Mouse (Mus musculus) layer of hippocampus, adult 2 months (tissue): ENCODE measurements around the gene Atp12a. TPM values are rescaled to one million over a fixed set of nuclear protein-coding genes. Genes with fewer than 3 reads are reported as not detected.

Experiments
- DNase-seq, 2 experiments: peaks; one replicate each; pipeline ENCODE4 v3.0.0; 2022; ENCODE audit warnings: low spot score in 2 of 2
- H3K27ac ChIP-seq: fragments of 200-600 bp; 2 replicates; pipeline ENCODE4 v1.8.1; 2022
- H3K4me3 ChIP-seq: fragments of 200-600 bp; 2 replicates; pipeline ENCODE4 v1.8.1; 2022; ENCODE audit warnings: mild to moderate bottlenecking
- CTCF ChIP-seq: fragments of 200-600 bp; conservative IDR thresholded peaks from 2 replicates; pipeline ENCODE4 v1.8.1; 2022; ENCODE audit warnings: antibody characterized with exemption, mild to moderate bottlenecking, moderate library complexity
- total RNA-seq, 2 experiments: library from RNA; stranded (reverse); gene quantifications; 2 replicates each; pipeline ENCODE4 v1.2.3; 2021

Gene Atp12a
- total RNA-seq, 2 experiments from 2014 or later = not detected

DNA sequence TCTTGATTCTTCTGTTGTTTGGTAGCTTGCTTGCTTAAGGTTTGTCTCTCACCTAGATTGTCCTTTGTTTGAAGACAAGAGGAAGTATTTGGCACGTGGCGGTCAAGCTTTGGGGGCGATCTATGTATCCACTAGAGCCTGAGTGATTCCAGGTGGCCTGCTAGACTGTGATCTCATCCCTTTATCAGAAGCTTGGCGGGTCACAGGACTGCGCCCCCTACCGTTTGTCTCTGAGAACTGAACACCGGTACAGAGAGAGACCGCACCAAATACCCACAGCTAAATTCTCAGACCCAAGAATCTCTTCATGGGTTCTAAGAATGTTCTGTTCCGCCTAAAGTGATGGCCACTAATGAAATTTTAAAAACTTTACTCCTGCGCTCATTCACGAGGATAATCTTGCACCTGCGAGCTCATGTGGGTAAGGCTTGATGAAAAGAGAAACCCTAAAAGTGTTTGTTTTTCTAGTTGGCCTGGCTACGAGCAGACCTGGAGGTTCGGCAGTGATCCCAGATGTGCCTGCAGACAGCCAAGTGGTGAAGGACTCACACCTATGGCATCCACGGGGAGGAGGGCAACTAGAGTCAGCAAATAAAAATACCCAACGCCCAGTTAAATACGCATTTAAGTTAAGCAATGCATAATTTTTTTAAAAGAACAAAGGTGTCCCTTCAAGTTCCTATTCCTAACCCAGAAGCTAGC lies 12.8 kb upstream of the Atp12a start:
- DNase-seq = no peak
- Histone ChIP-seq H3K4me3 (no peak overlapping the region), H3K27ac (no peak overlapping the region)
- peak; percentile 76 for TF ChIP-seq CTCF

DNA sequence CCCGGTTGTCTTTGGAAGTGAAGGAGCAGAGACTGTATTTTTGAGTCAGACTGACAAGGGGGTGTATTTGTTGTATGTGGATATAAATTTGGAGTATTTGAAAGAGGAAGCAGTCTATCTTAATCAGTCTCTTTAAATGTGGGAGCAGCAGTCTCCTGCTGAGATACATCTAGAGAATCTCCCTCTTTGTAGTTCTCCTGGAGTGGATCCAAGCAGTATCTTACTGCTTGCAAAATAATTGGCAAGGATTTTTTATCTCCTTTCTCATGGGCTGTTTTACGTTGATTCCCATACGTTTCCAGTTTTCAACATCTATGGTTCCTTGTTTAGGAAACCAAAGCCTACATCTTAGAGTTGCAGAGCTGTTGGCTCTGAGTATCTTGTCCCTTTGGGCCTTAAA lies 10.1 kb upstream of the Atp12a start:
- TF ChIP-seq CTCF = no peak
- Histone ChIP-seq H3K4me3 (no peak overlapping the region), H3K27ac (no peak overlapping the region)
- DNase-seq = no peak

DNA sequence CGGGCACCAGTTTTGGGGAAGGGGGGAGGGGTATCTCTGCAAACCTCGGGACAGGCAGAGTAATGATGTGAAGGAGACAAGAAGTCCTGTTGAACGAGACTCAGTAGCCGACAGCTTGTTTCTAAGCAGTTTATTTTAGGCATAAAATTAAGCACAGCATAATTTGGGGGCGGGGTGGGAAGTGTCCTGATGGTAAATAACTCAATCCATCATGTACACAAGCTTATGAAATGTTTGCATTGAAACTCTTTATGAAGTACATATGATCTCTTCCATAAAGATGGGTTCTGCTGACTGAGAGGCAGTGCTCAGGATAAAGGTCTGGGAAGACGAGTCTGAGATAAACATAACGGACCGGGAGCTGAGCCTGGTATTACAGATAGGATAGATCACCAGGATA lies 9.5 kb upstream of the Atp12a start:
- H3K27ac ChIP-seq = no peak overlapping the region
- H3K4me3 ChIP-seq = no peak overlapping the region
- TF ChIP-seq CTCF = no peak
- no peak for DNase-seq

DNA sequence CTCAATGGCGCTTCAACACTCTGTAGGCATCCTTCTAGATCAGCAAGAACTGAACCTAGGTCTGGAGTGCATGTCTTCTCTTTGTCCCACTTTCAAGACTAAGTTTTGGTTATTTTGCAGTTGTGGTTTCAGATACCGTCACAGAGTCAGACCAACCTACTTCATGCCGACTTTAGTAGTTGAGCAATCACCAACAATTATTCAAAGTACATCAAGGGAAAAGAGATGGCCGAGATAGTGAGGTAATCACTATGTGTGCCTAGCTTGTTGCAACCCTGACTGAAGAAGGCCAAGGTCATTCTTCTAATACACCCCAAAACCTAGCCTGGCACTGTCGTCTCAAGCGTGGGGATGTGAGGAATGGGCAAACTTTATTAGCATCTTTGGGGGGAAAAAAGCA lies 8.7 kb upstream of the Atp12a start:
- Histone ChIP-seq H3K4me3 (no peak overlapping the region), H3K27ac (no peak overlapping the region)
- DNase-seq = no peak
- no peak for TF ChIP-seq CTCF

DNA sequence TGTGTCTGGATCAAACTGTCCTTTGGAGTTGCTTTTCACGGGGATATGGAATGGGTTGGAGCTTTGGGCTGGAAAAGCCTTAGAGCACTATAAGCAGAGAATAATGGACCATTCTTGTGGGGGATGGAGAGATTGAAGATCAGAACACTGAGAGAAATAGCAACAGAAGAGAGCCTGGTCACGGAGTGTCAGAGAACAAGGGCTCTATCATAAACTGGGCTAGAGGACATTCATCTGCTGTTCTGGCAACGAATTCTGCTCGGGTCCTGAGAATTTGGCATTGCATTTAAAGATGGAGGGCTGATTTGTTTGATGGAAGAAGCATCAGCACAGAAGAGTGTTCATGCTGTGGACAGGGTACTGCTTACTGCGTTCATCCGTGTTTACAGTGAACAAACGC lies 6.4 kb upstream of the Atp12a start:
- Histone ChIP-seq H3K27ac (no peak overlapping the region), H3K4me3 (no peak overlapping the region)
- no peak for TF ChIP-seq CTCF
- no peak for DNase-seq

DNA sequence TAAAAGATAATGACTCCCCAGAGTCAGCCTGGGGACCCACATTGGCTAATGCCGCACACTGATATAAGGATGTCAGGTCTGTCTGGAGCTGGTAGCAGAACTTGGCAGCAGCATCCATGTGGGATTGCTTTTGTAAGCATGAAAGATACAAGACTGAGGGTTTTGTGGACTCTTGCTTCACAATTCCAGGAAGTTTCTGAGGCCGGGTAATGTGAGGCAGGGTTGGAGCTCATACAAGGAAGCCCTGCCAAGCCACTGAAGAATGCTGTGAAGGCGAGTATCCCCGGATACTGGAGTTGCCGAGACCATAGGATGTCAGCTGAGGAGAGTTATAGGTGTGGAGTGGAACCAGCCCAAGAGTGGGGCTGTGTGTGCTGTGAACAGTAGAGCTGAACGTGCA lies 5.7 kb upstream of the Atp12a start:
- no peak for TF ChIP-seq CTCF
- no peak for DNase-seq
- Histone ChIP-seq H3K4me3 (no peak overlapping the region), H3K27ac (no peak overlapping the region)

DNA sequence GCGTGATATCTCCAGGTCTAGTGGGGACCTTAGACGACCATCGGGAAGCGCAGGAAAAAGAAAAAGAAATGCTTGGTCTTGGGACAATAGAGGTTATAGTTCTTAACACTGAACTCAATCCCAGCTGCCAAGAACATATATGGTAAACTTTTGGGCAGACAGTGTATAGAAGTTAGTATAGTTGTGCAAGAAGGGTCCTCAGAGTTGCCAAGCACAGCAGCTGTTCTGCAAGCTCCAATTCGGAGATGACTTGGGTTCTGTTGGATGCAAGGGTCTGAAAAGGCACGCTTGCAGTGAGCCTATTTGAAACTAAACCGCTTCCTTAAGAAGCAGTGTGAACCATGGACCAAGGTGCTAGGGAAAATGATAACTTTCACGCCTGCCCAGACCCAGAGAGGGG lies 424 bp downstream of the Atp12a start:
- peak overlapping the region; percentile 44; the same call in 1 of the 2 replicates for H3K4me3 ChIP-seq
- TF ChIP-seq CTCF = no peak
- no peak for DNase-seq
- H3K27ac ChIP-seq = no peak overlapping the region

DNA sequence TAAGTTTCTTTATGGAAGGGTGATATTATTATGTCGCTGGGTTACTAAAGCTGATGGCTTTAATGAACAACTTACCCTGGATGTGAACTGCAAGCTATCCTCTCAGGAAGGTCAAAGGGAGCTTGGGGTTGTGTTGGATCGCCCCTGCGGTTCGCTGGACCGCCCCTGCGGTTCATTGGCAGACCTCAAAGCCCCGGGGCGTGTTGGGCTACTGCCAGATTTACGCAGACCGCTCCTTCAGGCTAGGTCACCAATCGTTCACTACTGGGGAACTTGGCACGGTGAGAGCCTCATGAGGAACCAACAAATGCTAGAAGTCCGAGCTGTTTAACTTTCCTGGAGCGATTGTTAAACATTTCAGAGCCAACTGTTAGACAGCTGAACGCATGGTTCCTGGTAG lies 1.8 kb downstream of the Atp12a start:
- no peak overlapping the region for H3K4me3 ChIP-seq
- no peak for DNase-seq
- no peak for TF ChIP-seq CTCF
- no peak overlapping the region for H3K27ac ChIP-seq

DNA sequence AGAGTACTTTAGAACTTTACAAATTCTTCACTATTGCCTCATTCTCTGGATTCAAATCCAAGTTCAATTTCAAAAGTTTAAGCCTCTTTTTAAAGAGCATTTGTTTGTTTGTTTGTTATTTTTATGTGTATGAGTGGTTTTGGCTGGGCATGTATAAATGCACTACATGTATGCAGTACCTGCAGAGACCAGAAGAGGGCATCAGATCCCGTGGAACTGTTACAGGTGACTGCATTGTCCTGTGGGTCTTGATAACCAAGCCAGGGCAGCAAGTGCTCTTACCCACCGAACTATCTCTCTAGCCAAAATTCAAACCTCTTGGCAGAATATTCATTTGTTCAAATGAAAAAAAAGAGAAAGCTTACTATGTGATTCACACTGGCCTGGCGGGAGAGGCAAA lies 4.0 kb downstream of the Atp12a start:
- no peak for DNase-seq
- peak; percentile 64 for TF ChIP-seq CTCF
- no peak overlapping the region for H3K27ac ChIP-seq
- no peak overlapping the region for H3K4me3 ChIP-seq

DNA sequence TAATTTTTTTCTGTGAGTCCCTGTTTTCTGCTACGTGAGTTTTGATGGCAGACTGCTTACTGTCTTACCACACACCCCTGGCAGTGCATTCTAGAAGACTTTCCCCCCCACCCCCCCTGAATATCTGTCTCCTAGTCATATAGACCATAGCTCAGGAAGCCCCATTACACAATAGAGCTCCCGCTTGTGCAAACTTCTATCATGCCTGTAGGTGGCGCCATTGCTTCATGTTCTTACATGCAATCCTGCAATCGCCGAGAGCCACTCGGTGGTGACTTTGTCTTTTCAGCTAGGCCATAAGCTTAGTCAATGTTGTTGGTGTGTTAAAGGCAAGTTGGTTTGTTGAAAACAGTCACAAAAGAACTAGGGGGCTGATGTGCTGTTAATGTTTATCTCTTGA lies 10.9 kb downstream of the Atp12a start:
- H3K4me3 ChIP-seq = no peak overlapping the region
- no peak overlapping the region for H3K27ac ChIP-seq
- DNase-seq = peak; percentile 77 to 81
- peak; percentile 83 for TF ChIP-seq CTCF

DNA sequence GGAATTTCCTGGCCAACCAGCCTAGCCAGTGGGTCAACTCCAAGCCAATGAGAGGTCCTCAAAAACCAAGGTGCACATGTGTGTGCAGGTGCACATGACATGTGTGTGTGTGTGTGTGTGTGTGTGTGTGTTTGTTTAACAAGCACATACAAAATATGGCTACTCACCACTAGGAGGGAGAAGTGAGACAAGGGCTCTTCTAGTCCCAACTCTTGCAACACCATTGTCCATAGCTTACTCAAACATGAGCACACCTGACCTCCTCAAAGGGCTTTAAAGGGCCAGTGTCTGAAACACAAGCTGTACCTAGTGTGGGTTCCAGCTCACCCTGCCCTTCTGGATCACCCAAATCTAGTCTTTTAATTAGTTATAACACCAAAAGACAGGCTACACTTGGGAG lies 12.9 kb downstream of the Atp12a start:
- H3K4me3 ChIP-seq = no peak overlapping the region
- DNase-seq = no peak
- no peak for TF ChIP-seq CTCF
- H3K27ac ChIP-seq = no peak overlapping the region

DNA sequence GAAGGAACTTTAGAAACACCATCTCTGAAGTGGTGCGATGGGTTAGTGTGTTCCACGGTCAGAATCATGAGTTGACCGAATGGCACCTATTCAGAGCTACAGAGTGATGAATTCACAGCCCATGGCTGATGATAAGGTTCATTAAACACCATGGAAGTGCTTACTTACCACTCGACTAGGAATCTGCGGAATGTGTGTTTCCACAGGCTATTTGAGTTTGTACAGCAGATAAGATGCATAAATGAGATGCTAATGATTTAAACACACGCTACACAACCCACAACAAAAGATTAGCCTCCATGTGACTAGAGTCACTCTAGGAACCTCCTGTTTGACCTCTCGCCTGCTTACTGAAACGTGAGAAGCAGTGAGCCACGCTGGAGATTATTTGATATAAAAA lies 14.5 kb downstream of the Atp12a start:
- TF ChIP-seq CTCF = no peak
- H3K27ac ChIP-seq = no peak overlapping the region
- DNase-seq = no peak
- no peak overlapping the region for H3K4me3 ChIP-seq

DNA sequence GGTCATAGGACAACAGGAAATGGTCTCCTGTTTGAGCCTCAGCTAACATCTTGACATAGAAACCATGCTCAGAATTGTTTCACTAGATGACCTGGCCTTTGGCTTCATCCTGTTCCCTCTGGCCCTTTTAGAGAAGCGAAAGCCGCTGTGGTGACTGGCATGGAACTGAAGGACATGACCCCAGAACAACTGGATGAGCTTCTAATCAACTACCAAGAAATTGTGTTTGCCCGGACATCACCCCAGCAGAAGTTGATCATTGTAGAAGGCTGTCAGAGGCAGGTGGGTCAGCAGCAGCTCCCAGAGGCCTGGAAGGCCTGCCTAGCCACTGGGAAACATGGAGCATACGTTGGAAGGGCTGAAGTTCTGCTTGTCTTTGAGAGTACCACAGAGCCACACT lies 17.5 kb downstream of the Atp12a start:
- DNase-seq = no peak
- no peak overlapping the region for H3K27ac ChIP-seq
- no peak for TF ChIP-seq CTCF
- no peak overlapping the region for H3K4me3 ChIP-seq

DNA sequence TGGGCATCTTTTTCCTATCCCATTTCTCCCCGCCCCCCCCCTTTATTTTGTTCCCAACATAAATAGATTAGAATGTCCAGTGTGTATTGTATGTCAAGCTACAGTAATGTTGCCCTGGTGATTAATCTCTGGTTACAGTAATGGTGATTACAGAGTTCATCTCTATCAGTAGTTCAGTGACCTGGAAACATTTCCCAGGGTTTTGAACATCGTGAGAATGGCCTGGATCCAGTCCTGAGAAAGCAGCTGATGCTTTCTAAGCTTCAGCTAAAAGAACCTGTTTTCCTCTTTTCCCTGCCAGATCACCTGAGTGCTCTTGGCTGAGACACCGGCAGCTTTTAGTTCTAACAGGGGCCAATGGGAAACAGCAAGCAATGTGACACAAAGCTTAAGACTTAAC lies 25.4 kb downstream of the Atp12a start:
- no peak for TF ChIP-seq CTCF
- no peak overlapping the region for H3K27ac ChIP-seq
- no peak overlapping the region for H3K4me3 ChIP-seq
- no peak for DNase-seq
